Mouse (Mus musculus) lung, postnatal 0 days (tissue): ENCODE data around the gene Tnfrsf17.

ENCODE experiments used
- CTCF ChIP-seq: IDR thresholded peaks from 2 replicates; pipeline ENCODE4 v1.5.1; 2016; ENCODE audit warnings: antibody characterized with exemption, mild to moderate bottlenecking
- EP300 ChIP-seq: IDR thresholded peaks from 2 replicates; pipeline ENCODE4 v1.6.1; 2016; ENCODE audit warnings: antibody characterized with exemption, mild to moderate bottlenecking, control low read depth

GRCm38 (mm10) chr16:11322409-11323323 lies 9.1 kb downstream of the Tnfrsf17 start, which contains the start of gene Snx29:
- TF ChIP-seq CTCF (peak; percentile 35), EP300 (0 out of 2 replicates have a peak, but pooled peaks have one; percentile 18)
